In genomic region chr4:136206943-136207342, GRCm38 (mm10) we compare ENCODE assay signal across 8 mouse cellular contexts. TPM values are rescaled to one million over a fixed set of nuclear protein-coding genes. Genes with fewer than 3 reads are reported as not detected.
DNase-seq lines count a peak whose midpoint lies in the region; ATAC-seq lines count a peak whose summit lies in the region.

No protein-coding gene starts in this region.

- peak overlapping the region; percentile 85 for H3K27ac ChIP-seq in forebrain, embryonic 10.5 days
- no peak overlapping the region for H3K27ac ChIP-seq in intestine, embryonic 14.5 days (ENCODE audit: low read depth)
- H3K27ac ChIP-seq in neural tube, embryonic 12.5 days, result no peak overlapping the region

- peaks cover 30% of the 10 kb centered on the region for H3K4me1 ChIP-seq in megakaryocyte, embryonic 14.5 days
- peaks cover 36% of the 10 kb centered on the region for H3K4me1 ChIP-seq in forebrain, embryonic 10.5 days
- peaks cover 8% of the 10 kb centered on the region; the same call in 1 of the 2 replicates for H3K4me1 ChIP-seq in intestine, embryonic 14.5 days (replicated peaks; ENCODE audit: control insufficient read depth, insufficient read depth, low read length)
- peaks cover 8% of the 10 kb centered on the region for H3K4me1 ChIP-seq in neural tube, embryonic 12.5 days

- H3K9me3 ChIP-seq in megakaryocyte, embryonic 14.5 days, result no peaks in the 10 kb centered on the region
- H3K9me3 ChIP-seq in forebrain, embryonic 10.5 days, result no peaks in the 10 kb centered on the region
- H3K9me3 ChIP-seq in intestine, embryonic 14.5 days (ENCODE audit: control insufficient read depth, low read length), result no peaks in the 10 kb centered on the region
- H3K9me3 ChIP-seq in neural tube, embryonic 12.5 days, result no peaks in the 10 kb centered on the region

- WGBS in forebrain, embryonic 10.5 days, result 6% methylated on average over 6 of the region's 6 CpGs
- 4% methylated on average over 6 of the region's 6 CpGs for WGBS in intestine, embryonic 14.5 days
- WGBS in neural tube, embryonic 12.5 days, result 2% methylated on average over 6 of the region's 6 CpGs

- no peaks in the 10 kb centered on the region for H3K36me3 ChIP-seq in megakaryocyte, embryonic 14.5 days (replicated peaks; ENCODE audit: low read length)
- no peaks in the 10 kb centered on the region for H3K36me3 ChIP-seq in forebrain, embryonic 10.5 days (replicated peaks)
- H3K36me3 ChIP-seq in intestine, embryonic 14.5 days (ENCODE audit: control insufficient read depth, insufficient read depth, low read length), result 0 out of 2 replicates have a peak, but pooled peaks cover 4% of the 10 kb centered on the region
- no peaks in the 10 kb centered on the region for H3K36me3 ChIP-seq in neural tube, embryonic 12.5 days

- H3K9ac ChIP-seq in intestine, embryonic 14.5 days (ENCODE audit: low read length), result peak overlapping the region; percentile 55
- peak overlapping the region; percentile 73 for H3K9ac ChIP-seq in neural tube, embryonic 12.5 days

- H3K4me2 ChIP-seq in intestine, embryonic 14.5 days (ENCODE audit: low read length), result peak overlapping the region; percentile 79
- peak overlapping the region; percentile 97 for H3K4me2 ChIP-seq in neural tube, embryonic 12.5 days (replicated peaks)

- ATAC-seq in megakaryocyte, adult 5-6 weeks (ENCODE audit: poor library complexity, severe bottlenecking), result no peak
- no peak for ATAC-seq in intestine, embryonic 14.5 days (replicated peaks; ENCODE audit: low FRiP score, low TSS enrichment, low read depth)
- ATAC-seq in neural tube, embryonic 12.5 days (ENCODE audit: low FRiP score, low read depth), result no peak

- H3K4me3 ChIP-seq in megakaryocyte, embryonic 14.5 days (replicated peaks), result peak overlapping the region; percentile 95
- H3K4me3 ChIP-seq in forebrain, embryonic 10.5 days, result peak overlapping the region; percentile 74
- H3K4me3 ChIP-seq in intestine, embryonic 14.5 days (ENCODE audit: low read depth, low read length), result peak overlapping the region; percentile 59
- H3K4me3 ChIP-seq in neural tube, embryonic 12.5 days, result peak overlapping the region; percentile 64

- H3K27me3 ChIP-seq in megakaryocyte, embryonic 14.5 days (replicated peaks), result peaks cover 89% of the 10 kb centered on the region
- H3K27me3 ChIP-seq in forebrain, embryonic 10.5 days (ENCODE audit: poor library complexity, severe bottlenecking), result peaks cover 55% of the 10 kb centered on the region
- H3K27me3 ChIP-seq in intestine, embryonic 14.5 days (replicated peaks; ENCODE audit: control insufficient read depth, insufficient read depth, low read length), result no peaks in the 10 kb centered on the region
- no peaks in the 10 kb centered on the region for H3K27me3 ChIP-seq in neural tube, embryonic 12.5 days (replicated peaks)

- DNase-seq in forebrain, embryonic 10.5 days (ENCODE audit: extremely low spot score, low spot score), result peak; percentile 25
- no peak for DNase-seq in intestine, embryonic 14.5 days (ENCODE audit: low spot score)
- no peak for DNase-seq in urinary bladder, postnatal 10 days (ENCODE audit: low spot score)
- no peak for DNase-seq in thymus, adult 18-20 months
- no peak for DNase-seq in left cerebral cortex, adult 11 months (ENCODE audit: low spot score)

RNA-seq across cellular contexts. Expression of gene Asap3, which starts 0.8 kb away (rescaled TPM):
- not detected in 2 replicates for polyA plus RNA-seq in megakaryocyte, embryonic 14.5 days (2012; ENCODE audit: insufficient read depth, low replicate concordance)
- total RNA-seq in megakaryocyte, adult 5-6 weeks (2015), result not detected in 2 replicates
- 0.04 TPM in 1 of 2 replicates, not detected in the other for total RNA-seq in megakaryocyte, adult 5-6 weeks (2017)
- 4.7 and 5.2 TPM in 2 replicates for polyA plus RNA-seq in forebrain, embryonic 10.5 days (2016; fragmentation: Nextera tagmentation; extraction: Ambion mirVana)
- 4.6 and 4.9 TPM in 2 replicates for polyA plus RNA-seq in intestine, embryonic 14.5 days (2014; fragmentation: Nextera tagmentation; extraction: Ambion mirVana)
- polyA plus RNA-seq in neural tube, embryonic 12.5 days (2016; fragmentation: Nextera tagmentation; extraction: Ambion mirVana), result 10.4 and 11.4 TPM in 2 replicates

RNA-seq across cellular contexts. Expression of gene E2f2, which starts 34.7 kb away (rescaled TPM):
- 10.5 and 25.7 TPM in 2 replicates for polyA plus RNA-seq in megakaryocyte, embryonic 14.5 days (2012; ENCODE audit: insufficient read depth, low replicate concordance)
- total RNA-seq in megakaryocyte, adult 5-6 weeks (2015), result 78.1 and 107 TPM in 2 replicates
- total RNA-seq in megakaryocyte, adult 5-6 weeks (2017), result 59.4 and 63.6 TPM in 2 replicates
- polyA plus RNA-seq in forebrain, embryonic 10.5 days (2016; fragmentation: Nextera tagmentation; extraction: Ambion mirVana), result 10.3 and 11.4 TPM in 2 replicates
- 4.1 and 5.0 TPM in 2 replicates for polyA plus RNA-seq in intestine, embryonic 14.5 days (2014; fragmentation: Nextera tagmentation; extraction: Ambion mirVana)
- 9.5 and 10.4 TPM in 2 replicates for polyA plus RNA-seq in neural tube, embryonic 12.5 days (2016; fragmentation: Nextera tagmentation; extraction: Ambion mirVana)

RNA-seq across cellular contexts. Expression of gene Tcea3, which starts 40.6 kb away (rescaled TPM):
- polyA plus RNA-seq in megakaryocyte, embryonic 14.5 days (2012; ENCODE audit: insufficient read depth, low replicate concordance), result not detected in 2 replicates
- 5.6 and 6.0 TPM in 2 replicates for total RNA-seq in megakaryocyte, adult 5-6 weeks (2015)
- 3.5 and 7.2 TPM in 2 replicates for total RNA-seq in megakaryocyte, adult 5-6 weeks (2017)
- polyA plus RNA-seq in forebrain, embryonic 10.5 days (2016; fragmentation: Nextera tagmentation; extraction: Ambion mirVana), result 0.49 and 0.77 TPM in 2 replicates
- polyA plus RNA-seq in intestine, embryonic 14.5 days (2014; fragmentation: Nextera tagmentation; extraction: Ambion mirVana), result 18.7 and 19.1 TPM in 2 replicates
- polyA plus RNA-seq in neural tube, embryonic 12.5 days (2016; fragmentation: Nextera tagmentation; extraction: Ambion mirVana), result 3.0 and 4.5 TPM in 2 replicates
